Mouse (Mus musculus) liver, embryonic 14.5 days (tissue): Measurements from ENCODE around the gene Kcnmb1.

Experiments
- CTCF ChIP-seq: IDR thresholded peaks from 2 replicates; pipeline ENCODE4 v1.5.1; 2016; ENCODE audit warnings: antibody characterized with exemption, low read depth, control low read depth
- EP300 ChIP-seq: IDR thresholded peaks from 2 replicates; pipeline ENCODE4 v1.6.1; 2016; ENCODE audit warnings: antibody characterized with exemption, low read depth

- TF ChIP-seq CTCF = no peak
- no peak for TF ChIP-seq EP300
These were observed 30.1 kb downstream of the Kcnmb1 start, which contains the start of gene Kcnip1 for GRCm38 (mm10) chr11:33992938-33993337.
